Mouse (Mus musculus) monocyte, adult 59 days (primary cell): ENCODE data around the gene Srbd1. TPM values are rescaled to one million over a fixed set of nuclear protein-coding genes. Genes with fewer than 3 reads are reported as not detected.

ENCODE experiments used
- total RNA-seq, 2 experiments: library from RNA; stranded (reverse); gene quantifications; one replicate each; pipeline ENCODE4 v1.2.4; 2023

Srbd1 gene
- total RNA-seq: 10 to 100 TPM; 12.2 to 15.2 TPM

DNA sequence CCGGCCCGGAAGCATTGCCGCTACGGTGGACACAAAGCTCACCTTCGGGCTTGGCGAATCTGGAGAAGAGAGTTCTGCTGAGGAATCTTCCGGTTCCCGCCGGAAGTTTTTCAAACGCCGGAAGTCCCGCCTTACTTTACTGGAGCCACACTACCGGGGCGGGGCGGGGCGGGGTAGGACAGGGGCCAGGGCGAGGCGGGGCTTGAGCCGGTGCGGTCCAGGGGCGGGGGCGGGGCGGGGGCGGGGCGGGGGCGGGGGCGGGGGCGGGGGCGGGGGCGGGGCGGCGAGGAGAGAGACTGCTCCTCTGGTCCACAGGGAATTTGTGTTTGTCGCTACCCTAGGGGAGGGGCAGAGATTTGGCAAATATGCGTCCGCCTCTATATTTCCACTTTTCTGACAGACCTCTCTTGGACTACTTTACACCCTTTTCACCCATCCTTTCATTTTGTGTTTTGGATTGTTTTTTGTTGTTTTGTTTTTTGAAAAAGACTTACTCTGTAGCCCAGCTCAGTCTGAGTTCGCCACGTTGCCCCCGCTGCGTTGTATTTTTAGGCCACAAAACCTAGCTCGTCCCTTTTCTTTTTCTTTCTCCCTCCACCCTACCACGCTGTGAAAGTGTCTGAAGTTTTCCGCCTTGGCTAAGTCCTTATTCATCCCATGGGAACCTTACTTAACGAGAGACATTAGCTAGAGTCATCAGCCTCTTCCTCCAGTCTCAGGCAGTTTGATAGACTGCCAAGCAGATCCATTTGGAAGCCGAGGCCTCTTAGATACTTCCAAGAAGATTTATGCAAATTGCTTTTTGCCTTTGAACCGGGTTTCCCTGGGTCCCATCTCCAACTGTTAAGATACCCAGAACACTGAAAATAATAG lies at the start of gene Srbd1:
Gene Srbd1, minus strand, starts transcription at position 97 of the 873 bp plus-strand sequence.

DNA sequence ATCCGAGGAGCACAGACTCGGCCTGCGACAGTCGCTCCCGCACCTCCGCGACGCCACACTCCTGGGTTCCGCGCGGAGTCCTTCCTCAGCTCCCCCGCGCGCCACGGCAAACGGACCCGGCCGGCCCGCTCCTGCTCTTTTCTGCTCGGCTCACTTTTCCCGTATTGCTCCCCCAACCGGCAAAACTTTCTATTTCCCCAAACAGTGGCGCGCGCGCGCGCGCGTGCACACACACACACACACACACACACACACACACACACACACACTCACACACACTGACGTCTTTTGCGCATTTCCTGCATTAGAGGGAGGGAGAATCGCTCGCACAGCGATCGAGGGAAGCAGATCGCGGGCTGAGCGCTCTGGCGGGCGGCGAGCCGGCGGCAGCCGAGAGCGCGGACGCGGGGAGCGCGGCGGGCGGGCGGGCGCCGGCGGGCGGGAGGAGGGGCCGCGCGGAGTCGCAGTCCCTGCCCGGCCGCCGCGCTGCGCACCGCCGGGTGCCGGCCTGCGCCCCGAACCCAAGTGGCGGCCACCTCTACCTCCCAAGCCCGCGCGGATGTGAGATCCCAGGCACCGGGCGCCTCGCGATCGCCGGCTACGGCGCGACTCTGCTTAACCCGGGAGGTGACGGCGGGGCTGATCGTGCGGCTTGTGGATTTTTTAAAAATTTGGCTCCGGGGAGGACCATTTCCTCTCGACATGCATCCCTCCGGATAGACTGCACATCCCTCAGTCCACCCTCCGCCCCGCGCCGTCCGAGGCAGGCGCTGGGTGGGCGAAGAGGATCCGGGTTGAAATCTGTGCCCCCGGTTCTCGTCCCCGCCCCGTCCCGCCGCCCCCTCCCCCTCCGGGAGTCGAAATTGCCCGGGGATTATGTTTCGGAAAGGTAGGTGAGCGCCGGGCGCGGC lies 22.6 kb upstream of the Srbd1 start, which contains the start of gene Prkce:
Gene Prkce, plus strand, starts transcription at position 466 of the 911 bp plus-strand sequence.

Other genes starting within 250 kb of the Srbd1 start
- 10 to 100 TPM; 33.7 to 45.7 TPM for gene Prkce, start 22.6 kb upstream of the Srbd1 start, total RNA-seq